Mouse (Mus musculus) kidney, postnatal 0 days (tissue): ENCODE data around the gene Ndufaf5. TPM values are rescaled to one million over a fixed set of nuclear protein-coding genes. Genes with fewer than 3 reads are reported as not detected.
A peak's percentile ranks its signal among the peaks of the same experiment; 100 is the strongest.

ENCODE experiments used
- ATAC-seq: fragments of 200-750 bp; cut with Nextera tagmentation; replicated peaks from 2 replicates; pipeline ENCODE4 v1.8.0; 2017; ENCODE audit warnings: low read depth, moderate number of reproducible peaks, moderate TSS enrichment, moderate library complexity; ENCODE audit not compliant: low FRiP score
- DNase-seq: peaks from one replicate; pipeline ENCODE4 v3.0.0-alpha.2; 2016; ENCODE audit warnings: low spot score
- H3K27ac ChIP-seq: fragments of 300-500 bp; sonication (generic); 2 replicates; pipeline ENCODE4 v1.5.1; 2014; ENCODE audit warnings: mild to moderate bottlenecking
- H3K27me3 ChIP-seq: fragments of 300-500 bp; sonication (generic); 2 replicates; pipeline ENCODE4 v1.6.1; 2014; ENCODE audit warnings: low read length, mixed read lengths; ENCODE audit not compliant: insufficient read depth
- H3K36me3 ChIP-seq: fragments of 300-500 bp; sonication (generic); 2 replicates; pipeline ENCODE4 v1.6.1; 2014; ENCODE audit warnings: low read length, mixed read lengths; ENCODE audit not compliant: insufficient read depth
- H3K4me1 ChIP-seq: fragments of 300-500 bp; sonication (generic); replicated peaks from 2 replicates; pipeline ENCODE4 v1.6.1; 2014; ENCODE audit warnings: antibody characterized with exemption, low read length, mixed read lengths; ENCODE audit not compliant: insufficient read depth
- H3K4me2 ChIP-seq: fragments of 300-500 bp; sonication (generic); 2 replicates; pipeline ENCODE4 v1.6.1; 2014; ENCODE audit warnings: mild to moderate bottlenecking, low read length, moderate library complexity, mixed read lengths
- H3K4me3 ChIP-seq: fragments of 300-500 bp; sonication (generic); replicated peaks from 2 replicates; pipeline ENCODE4 v1.5.1; 2014; ENCODE audit warnings: low read depth, low read length
- H3K9ac ChIP-seq: fragments of 300-500 bp; sonication (generic); 2 replicates; pipeline ENCODE4 v1.6.1; 2014; ENCODE audit warnings: low read depth, low read length
- H3K9me3 ChIP-seq: fragments of 300-500 bp; sonication (generic); replicated peaks from 2 replicates; pipeline ENCODE4 v1.6.1; 2016; ENCODE audit warnings: low read length, inconsistent platforms, mixed read lengths
- CTCF ChIP-seq: IDR thresholded peaks from 2 replicates; pipeline ENCODE4 v1.5.1; 2016; ENCODE audit warnings: antibody characterized with exemption, low read depth, mild to moderate bottlenecking, moderate library complexity
- WGBS: fragments of 180-500 bp; shearing (Covaris S2); extraction: QIAGEN DNeasy Blood & Tissue Kit; methylation state at CpG from one replicate; pipeline ENCODE4 v1.1.7; 2014; 5-methylcytosine and 5-hydroxymethylcytosine counted together
- polyA plus RNA-seq: library from polyadenylated mRNA; unstranded; fragments of >200 nt; fragmentation: Nextera tagmentation; extraction: Ambion mirVana; gene quantifications from 2 replicates; pipeline ENCODE4 v1.2.1, GENCODE M21; 2015

The Ndufaf5 gene
- polyA plus RNA-seq, 1 experiment from 2014 or later, result 28.4 TPM

DNA sequence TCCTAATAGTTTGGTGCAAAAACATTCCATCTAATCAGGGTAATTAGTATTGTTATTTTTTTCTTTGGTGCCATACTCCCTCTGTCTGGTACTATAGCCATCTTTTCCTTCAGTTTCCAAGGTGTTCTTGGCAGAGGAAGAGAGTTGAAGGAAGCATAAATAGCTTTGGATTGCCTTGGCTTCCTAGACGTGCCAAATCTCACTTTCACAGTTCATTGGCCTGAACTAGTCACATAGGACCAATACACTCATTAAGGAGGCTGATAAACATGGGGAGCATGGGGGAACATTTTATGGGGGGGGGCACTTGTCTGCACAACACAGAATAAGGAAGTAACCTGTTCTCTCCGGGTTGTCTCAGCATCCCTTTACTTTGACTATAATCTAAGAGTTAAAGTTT is 45.0 kb downstream of the Ndufaf5 start:
- H3K4me3 ChIP-seq, result no peak overlapping the region
- H3K36me3 ChIP-seq, result no peaks in the 10 kb centered on the region
- DNase-seq, result no peak
- no peak overlapping the region for H3K4me2 ChIP-seq
- WGBS, result 51% methylated on average over 2 of the region's 2 CpGs
- no peak overlapping the region for H3K9ac ChIP-seq
- no peaks in the 10 kb centered on the region for H3K4me1 ChIP-seq
- H3K9me3 ChIP-seq, result no peaks in the 10 kb centered on the region
- no peak overlapping the region for H3K27ac ChIP-seq
- no peaks in the 10 kb centered on the region for H3K27me3 ChIP-seq
- ATAC-seq, result no peak
- no peak for TF ChIP-seq CTCF

DNA sequence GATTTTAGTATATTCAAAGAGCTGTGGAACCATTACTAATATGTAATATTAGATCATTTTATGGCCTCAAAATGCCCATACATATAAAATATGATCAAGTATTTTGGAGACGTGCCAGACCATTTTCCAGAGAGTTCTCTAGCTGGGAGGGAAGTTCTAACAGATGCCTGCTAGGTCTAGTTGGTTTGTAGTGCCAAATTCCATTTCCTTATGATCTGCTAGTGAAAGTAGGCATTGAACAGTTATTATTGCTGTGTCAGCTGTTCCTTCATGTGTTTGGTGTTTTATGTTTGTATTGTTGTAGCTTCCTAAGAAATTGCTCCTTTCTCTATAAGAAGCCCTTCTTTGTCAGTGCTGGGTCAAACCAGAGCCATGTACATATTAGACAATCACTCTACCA is 45.5 kb downstream of the Ndufaf5 start:
- no peaks in the 10 kb centered on the region for H3K36me3 ChIP-seq
- DNase-seq, result no peak
- H3K4me2 ChIP-seq, result no peak overlapping the region
- TF ChIP-seq CTCF, result no peak
- H3K4me1 ChIP-seq, result no peaks in the 10 kb centered on the region
- no peaks in the 10 kb centered on the region for H3K9me3 ChIP-seq
- no peak overlapping the region for H3K4me3 ChIP-seq
- ATAC-seq, result no peak
- 73% methylated on average over 1 of the region's 1 CpGs for WGBS
- H3K27me3 ChIP-seq, result no peaks in the 10 kb centered on the region
- H3K27ac ChIP-seq, result no peak overlapping the region
- no peak overlapping the region for H3K9ac ChIP-seq

DNA sequence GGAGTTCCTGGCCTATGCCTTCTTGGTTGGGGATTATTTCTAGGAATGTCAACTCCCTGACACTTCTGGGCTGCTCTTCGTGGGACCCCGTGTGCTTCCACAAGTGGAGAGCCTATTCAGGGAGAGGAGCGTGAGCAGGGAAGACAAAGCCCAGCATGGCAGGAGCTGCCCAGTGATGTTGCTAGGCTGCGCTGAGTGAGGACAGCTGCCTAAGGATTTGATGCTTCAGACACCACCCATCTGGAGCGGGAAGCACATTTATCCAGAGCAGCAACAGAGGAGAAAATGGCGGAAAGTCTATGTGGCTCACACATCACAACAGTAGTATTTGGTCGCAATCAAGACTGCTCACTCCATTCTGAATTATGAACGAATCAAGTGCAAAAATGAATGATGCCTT is 49.9 kb downstream of the Ndufaf5 start:
- Histone ChIP-seq H3K36me3 (no peaks in the 10 kb centered on the region), H3K4me2 (no peak overlapping the region), H3K9me3 (no peaks in the 10 kb centered on the region), H3K4me1 (no peaks in the 10 kb centered on the region), H3K4me3 (no peak overlapping the region), H3K9ac (no peak overlapping the region), H3K27ac (no peak overlapping the region), H3K27me3 (no peaks in the 10 kb centered on the region)
- no peak for TF ChIP-seq CTCF
- ATAC-seq (no peak), DNase-seq (no peak)
- 73% methylated on average over 8 of the region's 8 CpGs for WGBS

DNA sequence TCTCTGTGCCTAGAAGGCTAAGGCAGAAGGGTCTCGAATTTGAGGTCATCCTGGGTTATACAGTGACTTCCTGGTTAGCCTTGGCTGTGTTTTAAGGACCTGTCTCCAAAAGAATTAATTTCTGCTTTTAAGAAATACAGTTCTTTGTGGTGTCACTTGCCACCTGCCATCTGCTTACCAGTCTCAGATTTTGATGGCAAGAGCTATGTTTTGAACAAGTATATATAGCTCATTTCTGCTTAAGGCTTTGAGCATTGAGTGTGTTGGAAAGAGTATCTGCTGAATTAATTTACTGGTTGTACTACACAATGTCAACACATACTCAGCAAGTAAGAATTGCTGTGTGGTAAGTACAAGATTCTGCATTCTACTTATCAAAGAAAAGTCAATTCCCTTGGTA is 59.8 kb downstream of the Ndufaf5 start:
- H3K27ac ChIP-seq, result no peak overlapping the region
- no peak overlapping the region for H3K4me3 ChIP-seq
- no peak for TF ChIP-seq CTCF
- no peaks in the 10 kb centered on the region for H3K4me1 ChIP-seq
- no peak overlapping the region for H3K4me2 ChIP-seq
- H3K27me3 ChIP-seq, result no peaks in the 10 kb centered on the region
- WGBS, result 49% methylated on average over 1 of the region's 1 CpGs
- ATAC-seq (no peak), DNase-seq (no peak)
- no peaks in the 10 kb centered on the region for H3K36me3 ChIP-seq
- no peak overlapping the region for H3K9ac ChIP-seq
- H3K9me3 ChIP-seq, result no peaks in the 10 kb centered on the region

DNA sequence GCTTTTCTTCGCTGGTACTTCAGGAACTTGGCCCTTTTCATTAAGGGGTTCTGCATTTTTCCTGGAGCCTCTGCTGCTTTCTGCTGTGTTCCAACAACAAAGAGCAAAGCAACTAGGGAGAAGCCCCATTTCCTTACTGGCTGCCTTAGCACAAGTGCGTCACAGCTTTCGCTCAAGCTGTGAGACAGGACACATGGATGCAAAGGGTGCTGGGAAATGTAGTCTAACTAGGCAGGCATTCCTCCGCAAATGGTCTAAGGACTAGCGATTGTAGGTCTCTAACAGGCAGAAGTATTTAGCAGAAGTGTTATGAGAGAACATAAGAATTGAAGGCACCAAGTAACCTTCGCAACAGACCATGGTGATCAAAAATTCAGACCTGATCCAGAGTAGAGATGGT is 66.8 kb downstream of the Ndufaf5 start:
- 58% methylated on average over 6 of the region's 6 CpGs for WGBS
- peak; percentile 39 for DNase-seq

DNA sequence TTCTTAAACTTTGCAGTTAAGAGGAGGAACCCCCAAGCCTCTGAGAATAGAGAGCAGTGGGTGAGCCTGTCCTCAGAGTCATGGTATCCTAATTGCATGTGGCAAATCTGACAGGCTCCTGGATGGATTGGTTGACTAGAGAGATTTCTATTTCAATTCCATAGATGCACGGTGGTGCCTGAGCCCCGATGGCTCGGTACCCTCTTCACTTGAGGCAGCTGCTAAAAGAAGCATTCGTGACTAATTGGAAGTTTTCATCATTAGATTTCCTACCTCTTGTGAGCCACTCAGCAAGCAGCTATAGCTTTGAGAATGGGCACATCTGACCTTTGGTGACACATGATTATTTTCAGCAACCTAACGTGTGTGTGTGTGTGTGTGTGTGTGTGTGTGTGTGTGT is 71.9 kb downstream of the Ndufaf5 start:
- H3K4me1 ChIP-seq, result no peaks in the 10 kb centered on the region
- no peak overlapping the region for H3K27ac ChIP-seq
- DNase-seq (no peak), ATAC-seq (no peak)
- H3K9me3 ChIP-seq, result no peaks in the 10 kb centered on the region
- H3K4me2 ChIP-seq, result no peak overlapping the region
- H3K9ac ChIP-seq, result no peak overlapping the region
- H3K4me3 ChIP-seq, result no peak overlapping the region
- H3K36me3 ChIP-seq, result no peaks in the 10 kb centered on the region
- TF ChIP-seq CTCF, result no peak
- 83% methylated on average over 5 of the region's 5 CpGs for WGBS
- no peaks in the 10 kb centered on the region for H3K27me3 ChIP-seq

More for the DNA sequence above, 66.8 kb downstream of the Ndufaf5 start:
- ATAC-seq, result no peak
- H3K4me2 ChIP-seq, result no peak overlapping the region
- TF ChIP-seq CTCF, result no peak
- H3K4me1 ChIP-seq, result no peaks in the 10 kb centered on the region
- H3K27me3 ChIP-seq, result no peaks in the 10 kb centered on the region
- H3K27ac ChIP-seq, result no peak overlapping the region
- H3K36me3 ChIP-seq, result no peaks in the 10 kb centered on the region
- H3K9ac ChIP-seq, result no peak overlapping the region
- no peak overlapping the region for H3K4me3 ChIP-seq
- no peaks in the 10 kb centered on the region for H3K9me3 ChIP-seq

DNA sequence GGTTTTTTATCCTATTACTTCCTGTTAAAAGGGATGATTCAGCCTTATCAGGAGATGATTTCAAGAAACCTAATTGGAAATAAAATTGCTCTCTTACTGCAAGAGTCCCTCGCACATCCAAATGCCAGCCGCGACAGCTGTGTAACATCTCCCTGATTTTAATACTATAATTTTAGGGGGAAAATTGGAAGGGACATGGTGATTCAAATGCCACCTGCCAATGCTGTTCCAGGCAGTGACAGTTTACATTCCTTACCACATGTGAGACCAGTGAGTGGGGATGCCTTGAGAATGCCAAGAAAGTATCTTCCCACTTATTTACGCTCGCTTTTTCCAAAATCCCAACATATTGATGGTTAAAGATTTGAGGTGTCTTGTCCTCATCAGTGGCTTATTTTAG is 72.7 kb downstream of the Ndufaf5 start:
- H3K27me3 ChIP-seq, result no peaks in the 10 kb centered on the region
- H3K9me3 ChIP-seq, result no peaks in the 10 kb centered on the region
- DNase-seq, result no peak
- ATAC-seq, result no peak
- no peaks in the 10 kb centered on the region for H3K4me1 ChIP-seq
- no peak overlapping the region for H3K4me2 ChIP-seq
- no peak overlapping the region for H3K27ac ChIP-seq
- no peak overlapping the region for H3K9ac ChIP-seq
- no peak overlapping the region for H3K4me3 ChIP-seq
- TF ChIP-seq CTCF, result no peak
- WGBS, result 95% methylated on average over 5 of the region's 5 CpGs
- H3K36me3 ChIP-seq, result no peaks in the 10 kb centered on the region

Other genes starting within 250 kb of the Ndufaf5 start
- gene Tasp1, start 103.8 kb upstream of the Ndufaf5 start, polyA plus RNA-seq, result 19.1 and 19.8 TPM in 2 replicates
- not detected in 2 replicates for gene Gm17374, start 18.6 kb upstream of the Ndufaf5 start, polyA plus RNA-seq
- 18.8 and 19.8 TPM in 2 replicates for gene Esf1, start 85 bp upstream of the Ndufaf5 start, polyA plus RNA-seq
- not detected in 2 replicates for gene Sel1l2, start 219.1 kb downstream of the Ndufaf5 start, polyA plus RNA-seq
- gene Macrod2, start 224.7 kb downstream of the Ndufaf5 start, polyA plus RNA-seq, result 28.6 and 29.3 TPM in 2 replicates